Comparison of ENCODE assay signal across 21 mouse cellular contexts in genomic region chr10:10190308-10190707, GRCm38 (mm10).
DNase-seq lines count a peak whose midpoint lies in the region; ATAC-seq and TF ChIP-seq lines count a peak whose summit lies in the region.
"Had no signal": no experiment of that assay in that cellular context is flagged by ENCODE, and none has a peak within 500 bp of the region (broad histone marks: within the 10 kb centered on the region; RNA-seq: fewer than 3 reads in every experiment).

No protein-coding gene starts in this region.

- H3K9ac ChIP-seq in intestine, embryonic 15.5 days: no peak overlapping the region
- no peak overlapping the region for H3K9ac ChIP-seq in forebrain, embryonic 14.5 days (ENCODE audit: low read length)
- H3K9ac ChIP-seq: embryonic facial prominence, embryonic 12.5 days; forebrain, embryonic 13.5 days had no signal

- H3K27ac ChIP-seq in intestine, embryonic 15.5 days: no peak overlapping the region
- H3K27ac ChIP-seq in forebrain, embryonic 14.5 days (ENCODE audit: low read depth, low read length): no peak overlapping the region
- H3K27ac ChIP-seq in thymus, adult 2 months (ENCODE audit: control insufficient read depth, insufficient read depth, low read length): no peak overlapping the region
- H3K27ac ChIP-seq: embryonic facial prominence, embryonic 10.5 days; embryonic facial prominence, embryonic 12.5 days; forebrain, embryonic 13.5 days had no signal

- peak; percentile 62 for DNase-seq in 416B (ENCODE audit: low read depth)
- no peak for DNase-seq in adrenal gland, adult 18-20 months (ENCODE audit: low spot score in 2 of 2)
- DNase-seq in forebrain, embryonic 14.5 days (ENCODE audit: low spot score): no peak
- DNase-seq in thymus, adult 2 months: no peak
- DNase-seq: adrenal gland, adult 8-10 months; adrenal gland, postnatal 14 days; adrenal gland, postnatal 36 days; cerebellum, adult 11-12 months; cerebellum, adult 2 months; cerebellum, adult 9-10 months; cerebellum, postnatal 10 days; cerebellum, postnatal 25 days had no signal

- H3K36me3 ChIP-seq in intestine, embryonic 15.5 days: no peaks in the 10 kb centered on the region
- no peaks in the 10 kb centered on the region for H3K36me3 ChIP-seq in forebrain, embryonic 14.5 days (ENCODE audit: control insufficient read depth, insufficient read depth, low read length)
- no peaks in the 10 kb centered on the region for H3K36me3 ChIP-seq in thymus, adult 2 months (ENCODE audit: control insufficient read depth, insufficient read depth, low read length)
- H3K36me3 ChIP-seq: embryonic facial prominence, embryonic 10.5 days; embryonic facial prominence, embryonic 12.5 days had no signal

- no peak for TF ChIP-seq POLR2A in thymus, adult 2 months (IDR thresholded peaks at IDR 0.05; ENCODE audit: control insufficient read depth, extremely low read depth, insufficient read depth, low read length, poor library complexity)

- ATAC-seq in CD4-positive, CD25-positive, alpha-beta regulatory T cell, adult 4 months: peak; percentile 57
- ATAC-seq in granulocyte monocyte progenitor cell, adult 5-6 weeks (replicated peaks; ENCODE audit: poor library complexity, severe bottlenecking): peak; percentile 48
- ATAC-seq in inflammation-experienced regulatory T-cells, adult 6 months: peak; percentile 57
- no peak for ATAC-seq in intestine, embryonic 15.5 days
- ATAC-seq in forebrain, embryonic 14.5 days: no peak
- ATAC-seq: forebrain, embryonic 13.5 days; forebrain, embryonic 16.5 days; Patski had no signal

- H3K9me3 ChIP-seq in intestine, embryonic 15.5 days: no peaks in the 10 kb centered on the region
- H3K9me3 ChIP-seq in forebrain, embryonic 14.5 days (replicated peaks; ENCODE audit: control insufficient read depth, low read length): no peaks in the 10 kb centered on the region
- H3K9me3 ChIP-seq: embryonic facial prominence, embryonic 10.5 days; embryonic facial prominence, embryonic 12.5 days; forebrain, embryonic 13.5 days had no signal

- no peak overlapping the region for H3K4me3 ChIP-seq in intestine, embryonic 15.5 days (replicated peaks)
- no peak overlapping the region for H3K4me3 ChIP-seq in forebrain, embryonic 14.5 days (ENCODE audit: low read depth, low read length)
- no peak overlapping the region for H3K4me3 ChIP-seq in thymus, adult 2 months (ENCODE audit: control insufficient read depth, insufficient read depth, low read length)
- H3K4me3 ChIP-seq: embryonic facial prominence, embryonic 10.5 days; embryonic facial prominence, embryonic 12.5 days; forebrain, embryonic 13.5 days had no signal

- no peak for TF ChIP-seq CTCF in thymus, adult 2 months (IDR thresholded peaks at IDR 0.05; ENCODE audit: borderline replicate concordance, control insufficient read depth, extremely low read depth, insufficient read depth, low read length, poor library complexity)

- no peak overlapping the region for H3K4me2 ChIP-seq in intestine, embryonic 15.5 days (replicated peaks)
- no peak overlapping the region for H3K4me2 ChIP-seq in forebrain, embryonic 14.5 days (ENCODE audit: low read length)
- H3K4me2 ChIP-seq: embryonic facial prominence, embryonic 12.5 days; forebrain, embryonic 13.5 days had no signal

- no peaks in the 10 kb centered on the region for H3K27me3 ChIP-seq in intestine, embryonic 15.5 days (replicated peaks)
- no peaks in the 10 kb centered on the region for H3K27me3 ChIP-seq in forebrain, embryonic 14.5 days (replicated peaks; ENCODE audit: control insufficient read depth, insufficient read depth, low read length)
- H3K27me3 ChIP-seq in thymus, adult 2 months (ENCODE audit: control insufficient read depth, insufficient read depth, low read length): no peaks in the 10 kb centered on the region
- H3K27me3 ChIP-seq: embryonic facial prominence, embryonic 12.5 days; forebrain, embryonic 13.5 days had no signal

- no peaks in the 10 kb centered on the region for H3K4me1 ChIP-seq in intestine, embryonic 15.5 days (replicated peaks)
- no peaks in the 10 kb centered on the region for H3K4me1 ChIP-seq in forebrain, embryonic 14.5 days (ENCODE audit: control insufficient read depth, insufficient read depth, low read length)
- H3K4me1 ChIP-seq in thymus, adult 2 months (replicated peaks; ENCODE audit: control insufficient read depth, insufficient read depth, low read length): peaks cover 7% of the 10 kb centered on the region
- H3K4me1 ChIP-seq: embryonic facial prominence, embryonic 10.5 days; embryonic facial prominence, embryonic 12.5 days; forebrain, embryonic 13.5 days had no signal

- WGBS in intestine, embryonic 15.5 days: 78% methylated on average over 2 of the region's 2 CpGs
- WGBS in forebrain, embryonic 14.5 days: 93% methylated on average over 2 of the region's 2 CpGs
- WGBS in thymus, adult 2 months: 95% methylated on average over 2 of the region's 2 CpGs

Comparison
In these comparisons a context has a peak if more than half of its experiments do, and no peak if none do; other contexts are left out.
1. ATAC-seq: peak in CD4-positive, CD25-positive, alpha-beta regulatory T cell, adult 4 months (single experiment), granulocyte monocyte progenitor cell, adult 5-6 weeks (single experiment) and inflammation-experienced regulatory T-cells, adult 6 months (single experiment); none in intestine, embryonic 15.5 days (single experiment) and forebrain, embryonic 14.5 days (single experiment).